Mouse (Mus musculus): Measurements from ENCODE around the gene Tnxb.
"Not testable (repeated sequence)": the region's sequence is repeated elsewhere in the genome, so short reads cannot be mapped to it uniquely, and the experiment has no call there.

Tnxb gene

DNA sequence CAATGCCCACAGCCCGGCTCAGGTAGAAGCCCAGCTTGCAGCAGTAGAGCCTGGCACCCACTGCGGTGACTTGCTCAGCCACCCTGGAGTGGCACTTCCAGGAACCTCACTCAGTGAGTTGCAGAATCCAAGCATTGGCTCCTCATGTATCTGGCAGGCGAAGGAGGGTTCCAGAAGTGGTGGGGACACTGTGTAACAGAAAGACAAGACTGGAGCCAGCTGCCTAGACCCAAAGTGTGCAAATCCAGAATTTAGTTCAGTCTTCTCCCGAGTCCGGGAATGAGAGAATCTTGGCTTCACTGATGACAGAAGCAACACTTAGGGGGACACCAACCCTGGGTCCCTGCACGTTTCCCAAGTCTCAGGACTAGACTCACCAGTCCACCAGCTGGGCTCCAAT lies 74.3 kb downstream of the Tnxb start:
- not testable (repeated sequence) for DNase-seq

DNA sequence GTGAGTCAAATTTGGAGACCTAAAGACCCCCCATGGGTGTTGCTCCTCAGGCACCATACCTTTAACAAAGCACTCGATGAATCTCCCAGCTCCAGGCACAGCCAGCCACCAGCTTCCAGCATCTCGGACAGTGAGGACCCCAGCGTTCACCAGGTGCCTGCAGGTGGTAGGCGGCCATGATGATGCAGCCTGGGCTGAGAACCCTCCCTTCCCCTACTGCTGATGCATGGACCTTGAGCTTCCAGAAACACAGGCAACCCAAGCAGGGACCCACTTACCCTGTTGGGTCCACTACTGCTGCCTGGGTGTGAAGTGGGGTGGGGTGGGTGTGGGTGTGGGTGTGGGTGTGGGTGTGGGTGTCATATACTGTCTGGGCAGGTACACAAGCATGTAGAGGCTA lies 74.8 kb downstream of the Tnxb start:
- DNase-seq = not testable (repeated sequence)

DNA sequence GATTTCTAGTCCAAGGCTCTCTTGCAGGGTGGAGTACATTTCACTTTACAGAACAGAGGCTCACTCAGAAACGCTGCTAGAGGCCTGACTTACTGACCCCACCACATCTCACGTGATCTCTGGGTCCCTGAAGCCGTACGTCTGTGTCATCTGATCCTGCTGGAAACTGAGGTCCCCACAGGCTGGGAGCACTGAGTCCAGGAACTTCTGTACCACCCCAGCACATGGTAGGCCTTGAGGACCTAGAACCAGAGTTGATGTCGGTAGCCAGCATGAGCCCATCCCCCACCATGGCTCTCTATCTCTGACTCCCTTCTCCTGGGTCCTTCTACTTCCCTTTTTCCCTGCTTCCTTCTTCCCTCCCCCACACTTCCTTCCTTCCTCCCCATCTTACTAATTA lies 76.2 kb downstream of the Tnxb start:
- no peak for DNase-seq

DNA sequence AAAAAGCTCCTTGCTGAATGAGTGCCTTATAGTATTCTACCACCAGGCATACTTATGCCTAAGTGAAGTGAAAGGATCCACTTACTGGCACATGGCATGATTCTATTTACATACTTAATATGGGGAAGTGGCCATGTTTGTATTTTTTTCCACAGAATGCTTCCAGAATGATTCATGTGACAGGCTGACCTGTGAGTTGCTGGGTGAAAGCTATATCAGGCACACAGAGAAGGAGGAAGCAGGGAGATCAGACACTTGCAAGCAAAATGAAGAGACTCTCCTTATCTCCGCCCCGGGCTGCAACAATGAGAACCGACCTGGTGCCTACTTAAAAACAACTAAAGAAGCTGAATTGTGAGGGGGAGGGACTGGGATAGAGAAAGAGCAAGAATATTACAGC lies 91.1 kb downstream of the Tnxb start:
- DNase-seq = no peak
